Mouse (Mus musculus) hindbrain, embryonic 15.5 days (tissue): ENCODE data around the gene Gm3373. TPM values are rescaled to one million over a fixed set of nuclear protein-coding genes. Genes with fewer than 3 reads are reported as not detected.
"Not testable (repeated sequence)": the region's sequence is repeated elsewhere in the genome, so short reads cannot be mapped to it uniquely, and the experiment has no call there.

Experiments
- ATAC-seq: fragments of 200-750 bp; cut with Nextera tagmentation; 2 replicates; pipeline ENCODE4 v1.8.0; 2017; ENCODE audit warnings: low read depth, moderate number of reproducible peaks, moderate TSS enrichment; ENCODE audit not compliant: low FRiP score
- H3K27ac ChIP-seq: fragments of 300-500 bp; sonication (generic); replicated peaks from 2 replicates; pipeline ENCODE4 v1.5.1; 2015; ENCODE audit warnings: mild to moderate bottlenecking, inconsistent platforms
- H3K27me3 ChIP-seq: fragments of 300-500 bp; sonication (generic); 2 replicates; pipeline ENCODE4 v1.6.1; 2015; ENCODE audit warnings: control low read depth, inconsistent platforms
- H3K36me3 ChIP-seq: fragments of 300-500 bp; sonication (generic); 2 replicates; pipeline ENCODE4 v1.6.1; 2015; ENCODE audit warnings: control low read depth, inconsistent platforms
- H3K4me1 ChIP-seq: fragments of 300-500 bp; sonication (generic); replicated peaks from 2 replicates; pipeline ENCODE4 v1.6.1; 2015; ENCODE audit warnings: control low read depth, inconsistent platforms
- H3K4me2 ChIP-seq: fragments of 300-500 bp; sonication (generic); 2 replicates; pipeline ENCODE4 v1.6.1; 2015; ENCODE audit warnings: moderate library complexity, mild to moderate bottlenecking, inconsistent platforms
- H3K4me3 ChIP-seq: fragments of 300-500 bp; sonication (generic); 2 replicates; pipeline ENCODE4 v1.5.1; 2015; ENCODE audit warnings: mild to moderate bottlenecking, inconsistent platforms
- H3K9ac ChIP-seq: fragments of 300-500 bp; sonication (generic); 2 replicates; pipeline ENCODE4 v1.6.1; 2015; ENCODE audit warnings: inconsistent platforms
- H3K9me3 ChIP-seq: fragments of 300-500 bp; sonication (generic); 2 replicates; pipeline ENCODE4 v1.6.1; 2016; ENCODE audit warnings: control low read depth, inconsistent platforms
- WGBS: fragments of 180-500 bp; shearing (Covaris S2); methylation state at CpG from one replicate; pipeline ENCODE4 v1.1.7; 2015; 5-methylcytosine and 5-hydroxymethylcytosine counted together
- polyA plus RNA-seq: library from polyadenylated mRNA; unstranded; fragments of >200 nt; fragmentation: Nextera tagmentation; extraction: Ambion mirVana; gene quantifications from 2 replicates; pipeline ENCODE4 v1.2.1, GENCODE M21; 2015

Gene Gm3373
- polyA plus RNA-seq, result 0.54 and 1.6 TPM in 2 replicates

DNA sequence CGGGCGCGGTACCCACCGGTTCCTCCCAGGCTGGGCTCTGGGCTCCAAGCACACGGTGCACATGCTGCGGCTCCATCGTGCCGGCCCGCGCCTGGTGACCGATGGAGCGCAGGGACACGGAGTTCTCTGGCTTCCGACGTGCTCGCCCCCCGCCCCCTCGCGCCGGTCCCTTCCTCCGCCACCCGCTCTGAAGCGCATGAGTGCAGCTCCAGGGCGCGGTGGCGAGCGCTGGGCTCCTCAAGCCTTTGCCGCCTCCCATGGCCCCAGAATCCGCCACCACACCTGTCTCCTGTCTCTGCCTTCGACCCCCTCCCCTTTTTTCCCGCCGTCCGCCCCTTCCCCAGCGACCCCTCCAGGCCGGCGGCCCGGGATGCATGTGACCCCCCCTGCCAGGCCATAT is at the start of gene Gm3373:
TSS of gene Gm3373 (minus strand) at position 101 of the 400 bp plus-strand sequence.
- H3K9me3 ChIP-seq, H3K4me2 ChIP-seq, H3K36me3 ChIP-seq, H3K27ac ChIP-seq, ATAC-seq, H3K4me3 ChIP-seq, H3K9ac ChIP-seq, H3K4me1 ChIP-seq, H3K27me3 ChIP-seq: not testable (repeated sequence)
- no CpG with 5 or more reads among the region's 37 CpGs for WGBS

DNA sequence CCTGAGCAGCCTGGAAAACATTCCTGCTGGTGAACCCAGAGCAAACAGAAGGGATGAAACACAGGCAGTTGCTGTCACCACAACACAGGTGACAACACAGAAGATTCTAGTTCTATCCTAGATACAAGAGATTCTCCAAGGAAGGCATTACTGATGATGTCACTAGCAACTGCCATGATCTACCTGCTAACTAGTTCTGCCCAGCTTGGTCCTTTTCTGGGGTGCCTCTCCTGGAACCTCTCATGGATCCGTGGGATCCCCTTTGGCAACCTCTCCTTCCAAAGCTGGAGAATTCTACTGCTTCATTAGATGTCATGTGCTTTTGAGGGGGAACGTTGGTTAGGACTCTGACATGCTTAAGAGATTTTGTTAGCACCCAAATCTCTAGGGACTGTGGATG is 54.0 kb downstream of the Gm3373 start, which contains the start of gene Gm9603:
TSS of gene Gm9603 (minus strand) at position 101 of the 400 bp plus-strand sequence.
- no CpG with 5 or more reads among the region's 2 CpGs for WGBS
- H3K9ac ChIP-seq, H3K9me3 ChIP-seq, H3K4me1 ChIP-seq, H3K27me3 ChIP-seq, H3K36me3 ChIP-seq, ATAC-seq, H3K4me3 ChIP-seq, H3K27ac ChIP-seq, H3K4me2 ChIP-seq: not testable (repeated sequence)

Other genes starting within 250 kb of the Gm3373 start
- 14.6 and 15.9 TPM in 2 replicates for gene Gm3488, start 239.9 kb downstream of the Gm3373 start, polyA plus RNA-seq
- 0.17 TPM in 1 of 2 replicates, not detected in the other for gene Gm3532, start 203.1 kb downstream of the Gm3373 start, polyA plus RNA-seq
- not detected in 2 replicates for gene Gm8265, start 108.5 kb downstream of the Gm3373 start, polyA plus RNA-seq
- not detected in 2 replicates for gene Gm9603, start 54.1 kb downstream of the Gm3373 start, polyA plus RNA-seq
- 3.3 and 4.8 TPM in 2 replicates for gene Gm3383, start 66.4 kb upstream of the Gm3373 start, polyA plus RNA-seq
- gene Gm3424, start 88.8 kb upstream of the Gm3373 start, polyA plus RNA-seq, result not detected in 2 replicates
- gene Gm8237, start 138.8 kb upstream of the Gm3373 start, polyA plus RNA-seq, result 1.3 and 1.6 TPM in 2 replicates
- gene Gm3248, start 220.2 kb upstream of the Gm3373 start, polyA plus RNA-seq, result 4.0 and 4.4 TPM in 2 replicates
- not detected in 2 replicates for gene Gm3453, start 237.6 kb upstream of the Gm3373 start, polyA plus RNA-seq